Mouse (Mus musculus): Measurements from ENCODE around the gene Utp6.
A peak's percentile ranks its signal among the peaks of the same experiment; 100 is the strongest.
"Not testable (repeated sequence)": the region's sequence is repeated elsewhere in the genome, so short reads cannot be mapped to it uniquely, and the experiment has no call there.

The Utp6 gene

DNA sequence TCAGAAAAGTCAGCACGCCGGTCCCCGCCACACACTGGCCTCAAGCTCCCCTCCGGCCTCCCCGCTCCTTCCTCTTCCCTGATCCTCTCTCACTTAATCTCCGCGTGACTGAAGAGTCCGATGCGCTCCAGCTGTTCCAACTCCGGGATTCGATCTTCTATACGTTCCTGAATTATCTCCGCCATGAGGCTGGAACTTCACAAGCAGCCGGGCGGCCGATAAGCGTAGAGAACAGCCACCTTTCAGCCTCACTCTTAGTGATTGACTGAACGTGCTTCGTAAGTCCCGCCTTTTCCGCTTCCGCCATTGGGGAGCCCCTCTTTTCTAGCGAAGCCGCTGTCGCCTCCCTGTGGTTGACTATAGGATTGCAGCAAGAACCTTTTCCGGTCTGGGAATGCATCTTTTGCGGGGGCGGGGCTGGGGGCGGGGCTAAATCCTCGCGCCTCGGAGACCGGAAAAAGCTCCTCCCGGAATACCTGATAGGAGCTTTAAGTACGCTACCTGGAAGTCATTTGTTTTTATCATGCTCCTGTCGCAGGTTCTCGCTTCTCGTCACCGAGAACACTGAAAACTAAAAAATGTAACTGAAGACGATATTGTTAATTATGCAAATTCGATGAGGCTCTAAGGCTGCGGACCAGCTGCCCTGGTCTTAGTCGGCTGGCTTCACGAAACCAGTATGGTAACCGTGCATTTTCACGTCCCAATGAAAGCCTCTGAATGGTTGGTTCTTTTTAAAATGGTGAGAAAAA lies at the start of gene Utp6:
Gene Utp6, minus strand, starts transcription at position 266 of the 752 bp plus-strand sequence.
- DNase-seq (ENCODE audit: low spot score in 2 of 2), result peak; percentile 93 to 98

DNA sequence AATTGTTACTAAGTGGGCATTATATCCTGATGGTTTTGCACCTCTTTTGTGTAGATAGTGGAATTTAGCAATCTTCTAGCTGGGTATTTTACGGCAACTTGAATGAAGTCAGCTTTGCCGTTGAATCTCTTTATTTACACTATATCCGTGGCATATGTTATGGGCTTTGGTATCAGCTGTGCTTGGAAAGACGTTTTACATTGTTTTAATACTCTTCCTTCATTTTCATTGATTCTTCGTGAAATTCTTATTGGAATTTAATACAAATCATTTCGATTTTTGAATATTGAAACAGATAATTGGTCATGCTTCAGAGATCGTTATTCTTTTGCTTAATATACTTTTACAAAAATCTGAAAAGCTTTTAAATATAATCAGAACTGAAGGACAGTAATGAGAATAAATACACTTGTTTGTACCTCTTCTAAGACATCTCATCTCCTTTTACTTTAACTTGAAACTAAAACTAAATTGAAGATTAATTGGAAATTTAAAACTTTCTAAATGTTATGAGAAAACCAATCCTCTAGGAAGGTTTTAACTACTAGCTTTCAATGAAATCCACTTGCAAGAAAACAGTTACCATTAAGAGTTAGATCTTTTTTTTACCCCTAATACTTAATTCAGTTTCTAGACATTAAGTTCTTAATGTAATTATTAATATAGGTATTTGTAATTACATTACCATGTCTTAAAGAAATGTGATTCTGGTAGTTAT lies 32.2 kb upstream of the Utp6 start:
- DNase-seq (ENCODE audit: low spot score in 2 of 2), result no peak

DNA sequence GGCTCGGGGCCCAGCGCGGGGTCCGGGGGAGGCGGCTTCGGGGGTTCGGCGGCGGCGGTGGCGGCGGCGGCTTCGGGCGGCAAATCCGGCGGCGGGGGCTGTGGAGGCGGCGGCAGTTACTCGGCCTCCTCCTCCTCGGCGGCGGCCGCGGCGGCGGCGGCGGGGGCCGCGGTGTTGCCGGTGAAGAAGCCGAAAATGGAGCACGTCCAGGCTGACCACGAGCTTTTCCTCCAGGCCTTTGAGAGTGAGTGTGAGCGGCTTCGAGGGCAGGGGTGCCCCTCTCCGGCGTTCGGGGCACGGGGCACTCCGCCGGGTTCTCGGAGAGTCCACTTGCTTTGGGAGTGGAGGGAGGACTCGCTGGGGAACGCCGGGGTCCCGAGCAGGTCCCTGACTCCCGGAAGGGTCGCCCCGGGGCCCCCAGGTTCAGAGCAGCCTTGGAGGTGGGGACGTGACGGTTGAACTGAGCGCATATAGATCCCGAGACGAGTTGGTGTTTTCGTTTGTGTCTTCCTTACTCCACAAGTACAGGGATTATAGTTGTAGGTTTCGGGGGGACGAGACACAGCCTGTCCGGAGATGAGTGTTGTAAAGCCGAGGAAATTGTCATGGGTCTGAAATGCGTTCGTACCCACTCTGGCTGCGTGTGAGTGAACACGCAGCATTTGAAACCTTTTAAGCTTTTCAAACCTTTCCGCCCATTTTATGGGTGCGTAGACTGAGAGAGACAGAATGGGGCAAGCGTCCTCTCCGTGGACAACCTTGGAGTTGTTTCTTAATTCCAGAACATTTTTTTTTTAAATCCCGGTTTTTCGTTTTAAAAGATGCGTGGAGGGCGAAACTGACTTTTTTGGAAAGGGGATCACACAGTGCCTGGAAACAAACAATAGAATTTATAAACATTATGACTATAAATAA lies 31.4 kb upstream of the Utp6 start:
- DNase-seq (ENCODE audit: low spot score in 2 of 2), result no peak

DNA sequence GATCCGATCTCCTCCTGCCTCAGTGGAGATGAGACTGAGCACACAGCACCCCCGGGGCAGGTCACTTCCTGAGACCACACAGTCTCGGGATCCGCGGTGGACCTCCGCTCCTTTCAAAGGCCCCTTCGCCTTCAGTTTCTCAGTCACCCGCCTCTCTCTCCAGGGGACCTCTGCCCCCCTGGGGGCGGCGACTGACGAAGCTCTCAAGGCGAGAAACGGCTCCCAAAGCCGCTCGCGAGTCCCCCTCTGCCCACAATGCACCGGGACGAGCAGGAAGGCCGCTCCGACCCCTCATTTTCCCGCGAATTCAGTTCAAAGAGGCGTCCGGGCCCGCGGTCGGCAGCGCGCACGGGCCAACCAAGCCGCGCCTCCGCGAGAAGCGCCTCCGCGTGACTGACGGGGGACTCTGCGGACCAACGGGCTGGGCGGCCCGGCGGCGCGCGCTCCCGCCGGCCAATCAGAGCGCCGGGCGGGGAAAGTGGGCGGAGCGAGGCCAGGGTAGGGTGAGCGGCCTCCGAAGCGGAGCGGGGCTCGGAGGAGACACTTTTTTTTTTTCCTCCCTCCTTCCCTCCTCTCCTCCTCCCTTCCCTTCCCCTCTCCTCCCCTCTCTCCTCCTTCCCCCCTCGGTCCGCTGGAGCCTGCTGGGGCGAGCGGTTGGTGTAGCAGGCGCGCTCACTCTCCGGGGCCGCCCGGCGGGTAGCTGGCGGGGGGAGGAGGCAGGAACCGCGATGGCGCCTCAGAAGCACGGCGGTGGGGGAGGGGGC lies 30.6 kb upstream of the Utp6 start, which contains the start of gene Suz12:
Gene Suz12, plus strand, starts transcription at position 515 of the 764 bp plus-strand sequence.
- peak; percentile 93 to 95 for DNase-seq (ENCODE audit: low spot score in 2 of 2)

DNA sequence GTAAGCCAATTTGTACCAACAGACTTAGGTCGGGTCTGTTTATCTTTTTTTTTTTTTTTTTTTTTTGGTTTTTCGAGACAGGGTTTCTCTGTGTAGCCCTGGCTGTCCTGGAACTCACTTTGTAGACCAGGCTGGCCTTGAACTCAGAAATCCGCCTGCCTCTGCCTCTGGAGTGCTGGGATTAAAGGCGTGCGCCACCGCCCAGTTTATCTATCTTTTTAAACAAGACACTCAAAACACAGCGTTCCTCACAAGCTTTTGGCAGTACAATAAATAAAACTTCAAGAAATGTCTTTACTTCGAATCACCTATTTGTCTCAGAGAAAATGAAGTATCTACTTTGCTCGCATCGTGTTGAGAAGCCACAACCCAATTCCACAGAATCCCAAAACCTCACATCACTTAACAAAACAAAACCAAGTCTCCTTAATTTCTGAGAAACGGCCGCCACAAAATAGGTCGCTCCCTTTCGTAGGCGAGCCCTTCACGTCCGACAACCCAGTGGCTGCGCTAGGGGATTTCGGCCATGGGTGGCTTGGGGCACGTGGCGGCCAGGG lies 29.9 kb upstream of the Utp6 start:
- no peak for DNase-seq (ENCODE audit: low spot score in 2 of 2)

DNA sequence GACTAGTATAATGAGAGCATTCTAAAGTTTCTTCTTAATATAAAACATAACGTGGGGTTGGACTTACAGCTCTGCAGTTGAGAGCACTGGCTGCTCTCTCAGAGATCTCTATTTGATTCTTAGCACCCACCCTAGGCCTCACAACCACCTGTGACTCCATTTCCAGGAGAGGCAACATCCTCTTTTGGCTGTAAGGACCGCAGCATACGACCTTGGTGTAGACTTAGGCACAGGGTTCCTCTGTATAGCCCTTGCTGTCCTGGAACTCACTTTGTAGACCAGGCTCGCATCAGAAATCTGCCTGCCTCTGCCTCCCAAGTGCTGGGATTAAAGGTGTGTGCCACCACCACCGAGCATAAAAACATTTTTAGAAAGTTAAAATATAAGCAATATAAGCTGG lies 29.4 kb upstream of the Utp6 start:
- no peak for DNase-seq (ENCODE audit: low spot score in 2 of 2)

DNA sequence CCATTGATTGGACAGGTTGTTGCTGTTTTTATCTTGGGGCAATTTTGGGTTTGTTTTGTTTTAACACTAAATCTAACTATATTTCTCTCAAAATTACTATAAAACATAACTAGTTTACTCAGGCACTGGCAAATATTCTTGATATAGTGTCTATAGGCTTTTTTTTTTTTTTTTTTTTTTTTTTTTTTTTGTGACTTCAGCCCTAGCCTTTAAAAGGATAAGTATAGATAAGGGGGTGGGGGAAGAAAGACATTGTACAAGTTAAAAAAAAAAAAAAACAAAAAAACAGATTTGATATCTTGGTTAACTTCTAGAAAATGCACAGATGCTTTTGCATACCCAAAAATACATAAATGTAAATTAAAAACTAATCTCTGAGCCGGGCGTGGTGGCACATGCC lies 27.9 kb upstream of the Utp6 start:
- no peak for DNase-seq (ENCODE audit: low spot score in 2 of 2)

DNA sequence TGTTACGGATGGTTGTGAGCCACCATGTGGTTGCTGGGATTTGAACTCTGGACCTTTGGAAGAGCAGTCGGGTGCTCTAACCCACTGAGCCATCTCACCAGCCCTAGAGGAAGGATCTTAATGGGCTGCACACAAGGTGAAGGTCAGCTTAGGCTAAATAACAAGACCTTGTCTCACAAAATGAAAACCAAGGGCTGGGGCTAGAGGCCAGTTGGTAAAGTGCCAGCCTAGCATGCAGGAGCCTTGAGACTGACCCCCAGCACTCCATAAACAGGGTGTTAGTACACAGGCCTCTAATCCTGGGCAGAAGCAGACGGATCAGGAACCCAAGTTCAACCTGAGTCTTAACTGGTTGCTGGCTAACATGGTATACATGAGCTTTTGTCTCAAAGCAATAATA lies 25.7 kb upstream of the Utp6 start:
- DNase-seq (ENCODE audit: low spot score in 2 of 2), result no peak

- DNase-seq (ENCODE audit: low spot score in 2 of 2), result no peak
Measured at GRCm38 (mm10) chr11:79986886-79987285, 24.7 kb upstream of the Utp6 start.

DNA sequence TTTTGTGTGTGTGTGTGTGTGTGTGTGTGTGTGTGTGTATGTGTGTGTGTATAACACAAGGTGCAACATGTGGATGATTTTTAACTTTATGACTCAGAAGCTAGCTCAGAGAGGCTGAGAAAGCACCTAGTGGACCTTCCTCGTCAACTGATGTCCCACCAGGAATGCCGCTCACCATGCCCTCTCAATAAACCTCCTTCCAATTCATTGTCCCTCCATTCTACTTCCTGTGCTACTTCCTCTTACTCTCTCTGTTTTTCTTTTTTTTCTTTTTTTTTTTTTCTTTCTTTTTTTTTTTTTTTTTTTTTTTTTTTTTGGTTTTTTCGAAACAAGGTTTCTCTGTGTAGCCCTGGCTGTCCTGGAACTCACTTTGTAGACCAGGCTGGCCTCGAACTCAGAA lies 15.6 kb upstream of the Utp6 start:
- DNase-seq (ENCODE audit: low spot score in 2 of 2), result not testable (repeated sequence)

- not testable (repeated sequence) for DNase-seq (ENCODE audit: low spot score in 2 of 2)
Measured at GRCm38 (mm10) chr11:79977061-79977460, 14.9 kb upstream of the Utp6 start.

- not testable (repeated sequence) for DNase-seq (ENCODE audit: low spot score in 2 of 2)
Measured at GRCm38 (mm10) chr11:79976645-79977044, 14.5 kb upstream of the Utp6 start.

DNA sequence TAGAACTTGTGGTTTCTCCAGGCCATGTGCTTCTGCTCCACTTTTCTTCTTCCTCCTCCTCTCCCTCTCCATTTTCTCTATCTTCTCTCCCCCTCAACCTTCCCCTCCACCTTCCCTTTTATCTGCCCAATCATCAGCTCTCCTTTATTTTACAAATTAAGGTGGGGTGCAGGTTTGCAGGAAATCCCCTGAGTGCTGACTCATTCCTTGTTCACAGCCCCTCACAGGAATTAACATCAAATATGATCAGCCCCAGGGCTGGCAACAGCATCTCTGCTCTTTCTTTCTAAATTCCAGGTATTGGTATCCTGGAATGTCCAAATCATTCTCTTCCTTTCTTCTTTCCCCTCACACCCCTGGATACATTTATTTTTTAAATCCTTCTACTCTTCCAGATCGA lies 14.0 kb upstream of the Utp6 start:
- no peak for DNase-seq (ENCODE audit: low spot score in 2 of 2)

GRCm38 (mm10) chr11:79975377-79975776 lies 13.2 kb upstream of the Utp6 start:
- no peak for DNase-seq (ENCODE audit: low spot score in 2 of 2)

DNA sequence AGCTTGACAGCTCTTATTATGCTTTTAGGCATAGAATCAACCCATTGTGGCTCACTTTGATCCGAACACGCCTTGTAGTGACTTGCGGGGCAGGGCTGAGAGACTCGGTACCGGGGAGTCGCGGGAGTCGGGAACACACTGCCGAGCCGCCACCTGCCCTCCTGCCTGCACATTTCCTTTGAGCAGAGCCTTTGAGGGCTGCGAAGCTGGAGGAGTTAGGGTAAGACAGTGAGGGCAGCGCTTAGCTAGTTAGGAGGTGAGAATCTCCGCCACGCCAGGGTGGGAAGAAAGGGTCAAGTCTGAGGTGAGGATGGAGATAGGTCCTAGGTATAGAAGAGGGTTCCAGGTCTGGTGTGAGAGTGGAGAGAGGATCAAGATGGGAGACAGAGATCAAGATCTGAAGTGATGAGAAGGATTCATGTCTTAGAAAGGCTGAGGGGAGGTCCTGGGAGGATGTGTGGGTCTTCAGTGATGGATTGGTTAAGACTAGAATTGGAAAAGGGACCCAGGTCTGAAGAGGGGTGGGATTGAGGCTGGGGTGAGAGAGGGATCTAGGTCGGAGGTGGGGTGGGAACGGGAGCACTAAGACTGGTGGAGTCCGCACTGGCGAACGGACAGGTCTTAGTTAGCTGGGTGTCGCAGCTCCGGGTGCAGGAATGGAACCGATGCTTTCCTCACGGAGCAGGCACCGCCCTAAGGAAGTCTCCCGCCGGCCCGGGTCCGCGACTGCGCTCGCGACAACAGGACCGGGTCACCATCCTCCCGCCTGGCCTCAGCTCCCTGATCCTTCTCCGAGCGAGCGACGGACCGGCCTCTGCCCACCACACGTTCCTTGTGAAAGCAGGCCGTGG lies 11.7 kb upstream of the Utp6 start:
- DNase-seq (ENCODE audit: low spot score in 2 of 2), result no peak

DNA sequence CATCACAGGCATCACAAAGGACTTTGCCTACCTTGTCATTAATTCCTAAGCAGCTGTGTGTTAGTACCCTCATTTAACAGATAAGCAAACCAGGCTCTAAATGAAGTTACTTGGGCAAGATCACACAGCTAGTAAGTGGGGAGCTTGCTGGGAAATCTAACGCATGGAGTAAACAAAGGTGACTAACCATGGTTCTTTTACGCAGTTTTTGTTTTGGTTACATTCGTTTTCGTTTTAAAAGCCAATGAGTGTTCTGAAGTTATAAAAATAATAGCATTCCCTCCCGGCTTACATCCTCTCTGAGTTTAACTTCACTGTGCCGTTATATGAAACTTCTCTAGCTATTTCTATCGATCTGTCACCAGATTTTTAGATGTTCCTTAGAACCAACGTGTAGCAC lies 10.9 kb upstream of the Utp6 start:
- no peak for DNase-seq (ENCODE audit: low spot score in 2 of 2)

DNA sequence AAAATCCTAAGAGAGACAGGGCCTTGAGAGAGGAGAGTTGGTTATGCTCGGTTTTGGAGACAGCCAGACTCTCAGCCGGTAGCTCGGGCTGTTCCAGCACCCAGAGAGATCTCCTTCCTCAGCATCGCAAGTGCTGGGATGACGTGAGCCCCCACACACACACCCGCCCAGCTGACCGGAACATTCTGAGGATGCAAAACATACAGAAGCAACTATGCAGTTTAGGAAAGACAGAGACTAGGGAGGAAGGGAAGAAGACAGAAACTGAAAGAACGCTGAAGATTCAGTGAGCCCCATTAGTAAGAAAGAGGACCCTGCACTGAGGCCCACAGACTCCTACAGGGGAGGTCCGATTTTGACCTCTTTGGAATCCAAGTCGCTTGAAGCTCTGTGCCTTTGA lies 5.6 kb upstream of the Utp6 start:
- DNase-seq (ENCODE audit: low spot score in 2 of 2), result no peak

DNA sequence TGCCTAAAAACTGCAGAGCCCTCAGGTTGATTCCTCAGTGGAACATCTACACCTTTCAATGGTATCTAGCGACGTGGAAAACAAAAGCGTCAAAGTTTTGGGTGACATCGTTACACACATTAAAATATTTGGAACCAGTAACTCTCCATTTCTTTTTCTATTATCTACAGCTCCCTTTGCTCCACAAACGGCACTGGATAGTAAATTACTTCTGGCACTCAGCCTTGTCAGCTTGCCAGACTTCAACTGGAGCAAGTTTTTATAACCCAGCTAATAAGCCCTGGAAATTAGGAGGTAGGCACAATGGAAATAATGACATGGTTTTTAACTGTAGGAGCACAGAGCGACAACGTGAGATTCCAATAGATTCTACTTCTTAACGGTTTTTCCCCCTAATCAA lies 3.7 kb upstream of the Utp6 start:
- no peak for DNase-seq (ENCODE audit: low spot score in 2 of 2)

- DNase-seq (ENCODE audit: low spot score in 2 of 2), result no peak
Measured at GRCm38 (mm10) chr11:79963212-79963974, 1.2 kb upstream of the Utp6 start.

DNA sequence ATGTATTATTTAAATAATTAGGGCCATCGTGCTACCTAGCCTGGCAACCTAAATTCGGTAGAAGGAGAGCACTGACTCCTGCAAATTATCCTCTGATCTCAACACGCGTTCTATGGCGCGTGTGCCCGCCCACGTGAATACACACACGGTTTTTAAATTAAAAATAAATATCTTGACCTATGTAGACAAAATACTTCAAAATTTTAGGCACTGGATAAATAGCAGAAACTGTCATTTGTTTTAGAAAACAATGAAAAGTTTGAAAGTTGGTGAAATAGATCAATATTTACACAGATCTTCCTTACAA lies 640 bp upstream of the Utp6 start:
- DNase-seq (ENCODE audit: low spot score in 2 of 2), result no peak
